In genomic region chr5:53314404-53315167, GRCm38 (mm10) we compare ENCODE assay signal across 20 mouse cellular contexts. TPM values are rescaled to one million over a fixed set of nuclear protein-coding genes. Genes with fewer than 3 reads are reported as not detected.
DNase-seq lines count a peak whose midpoint lies in the region; ATAC-seq lines count a peak whose summit lies in the region.
"Had no signal": no experiment of that assay in that cellular context is flagged by ENCODE, and none has a peak within 500 bp of the region (broad histone marks: within the 10 kb centered on the region; RNA-seq: fewer than 3 reads in every experiment).

No protein-coding gene starts in this region.

- 76% methylated on average over 13 of the region's 13 CpGs for WGBS in heart, embryonic 11.5 days (ENCODE audit: insufficient replicate concordance)
- WGBS in liver, embryonic 11.5 days = 81% methylated on average over 13 of the region's 13 CpGs

- no peak overlapping the region for H3K4me2 ChIP-seq in heart, embryonic 11.5 days
- no peak overlapping the region for H3K4me2 ChIP-seq in liver, embryonic 11.5 days
- H3K4me2 ChIP-seq: forebrain, embryonic 12.5 days; stomach, embryonic 15.5 days had no signal

- peak; percentile 49 for DNase-seq in heart, adult 8-10 months (ENCODE audit: low spot score)
- DNase-seq in gastrocnemius, adult 18-20 months (ENCODE audit: low spot score) = peak; percentile 67
- peak; percentile 28 to 74 for DNase-seq in monocyte, adult 2 months (ENCODE audit: low read depth in 1 of 2, low spot score in 2 of 2)
- DNase-seq in liver, embryonic 11.5 days (ENCODE audit: low spot score) = no peak
- no peak for DNase-seq in embryo, embryonic 10 days (ENCODE audit: low spot score)
- DNase-seq in right cerebral cortex, postnatal 36 days (ENCODE audit: low spot score in 2 of 2) = no peak
- DNase-seq: adrenal gland, postnatal 36 days; cerebellum, adult 2 months; kidney, adult 11 months; liver; thymus, adult 2 months had no signal

- H3K4me1 ChIP-seq in heart, embryonic 11.5 days (ENCODE audit: control insufficient read depth, insufficient read depth, low read length) = no peaks in the 10 kb centered on the region
- H3K4me1 ChIP-seq in liver, embryonic 11.5 days (replicated peaks; ENCODE audit: control insufficient read depth, insufficient read depth, low read length) = no peaks in the 10 kb centered on the region
- H3K4me1 ChIP-seq: forebrain, embryonic 12.5 days; stomach, embryonic 15.5 days had no signal

- H3K9me3 ChIP-seq in heart, embryonic 11.5 days (replicated peaks; ENCODE audit: control insufficient read depth, low read length) = no peaks in the 10 kb centered on the region
- H3K9me3 ChIP-seq in liver, embryonic 11.5 days (ENCODE audit: control insufficient read depth, low read length) = no peaks in the 10 kb centered on the region
- H3K9me3 ChIP-seq: forebrain, embryonic 12.5 days; stomach, embryonic 15.5 days had no signal

- H3K36me3 ChIP-seq in heart, embryonic 11.5 days (ENCODE audit: control insufficient read depth, insufficient read depth, low read length) = no peaks in the 10 kb centered on the region
- no peaks in the 10 kb centered on the region for H3K36me3 ChIP-seq in liver, embryonic 11.5 days (ENCODE audit: control insufficient read depth, insufficient read depth, low read length)
- H3K36me3 ChIP-seq: forebrain, embryonic 12.5 days; stomach, embryonic 15.5 days had no signal

- no peak overlapping the region for H3K9ac ChIP-seq in heart, embryonic 11.5 days (ENCODE audit: low read depth, low read length)
- no peak overlapping the region for H3K9ac ChIP-seq in liver, embryonic 11.5 days (ENCODE audit: low read depth, low read length)
- H3K9ac ChIP-seq: forebrain, embryonic 12.5 days; stomach, embryonic 15.5 days had no signal

- no peak for ATAC-seq in heart, embryonic 11.5 days (replicated peaks; ENCODE audit: insufficient number of reproducible peaks, low FRiP score, low TSS enrichment)
- peak; percentile 95 for ATAC-seq in granulocyte monocyte progenitor cell, adult 5-6 weeks (replicated peaks; ENCODE audit: poor library complexity, severe bottlenecking)
- ATAC-seq in liver, embryonic 11.5 days (replicated peaks; ENCODE audit: low FRiP score) = no peak
- ATAC-seq: activated CD4-positive, CD25-positive, alpha-beta regulatory T cell, adult 4 months; hindbrain, embryonic 16.5 days; Patski had no signal

- no peak overlapping the region for H3K4me3 ChIP-seq in heart, embryonic 11.5 days (ENCODE audit: low read depth, low read length)
- no peak overlapping the region for H3K4me3 ChIP-seq in liver, embryonic 11.5 days (ENCODE audit: low read depth, low read length)
- H3K4me3 ChIP-seq: forebrain, embryonic 12.5 days; layer of hippocampus, adult 2 months; stomach, embryonic 15.5 days had no signal

- no peaks in the 10 kb centered on the region for H3K27me3 ChIP-seq in heart, embryonic 11.5 days (ENCODE audit: control insufficient read depth, insufficient read depth, low read length)
- H3K27me3 ChIP-seq in liver, embryonic 11.5 days (replicated peaks; ENCODE audit: control insufficient read depth, insufficient read depth, low read length) = no peaks in the 10 kb centered on the region
- H3K27me3 ChIP-seq: forebrain, embryonic 12.5 days; Patski; stomach, embryonic 15.5 days had no signal

- H3K27ac ChIP-seq in heart, embryonic 11.5 days (ENCODE audit: low read depth, low read length) = no peak overlapping the region
- H3K27ac ChIP-seq in liver, embryonic 11.5 days (ENCODE audit: low read depth, low read length) = no peak overlapping the region
- H3K27ac ChIP-seq: forebrain, embryonic 12.5 days; kidney, postnatal 0 days; layer of hippocampus, adult 2 months; stomach, embryonic 15.5 days had no signal

RNA-seq across cellular contexts. Expression of gene Smim20, which starts 47.7 kb away (rescaled TPM):
- total RNA-seq in heart, adult 8-10 months (2022) = 100 to 1,000 TPM; 101 to 111 (median 105) TPM
- 146 and 150 TPM in 2 replicates for polyA plus RNA-seq in heart, embryonic 11.5 days (2014; fragmentation: Nextera tagmentation; extraction: Ambion mirVana)
- 10 to 100 TPM; 51.0 to 57.7 TPM for total RNA-seq in gastrocnemius, adult 18-20 months (2021)
- 51.4 and 54.4 TPM in 2 replicates for total RNA-seq in granulocyte monocyte progenitor cell, adult 5-6 weeks (2014; fragmentation: Nextera tagmentation)
- total RNA-seq in granulocyte monocyte progenitor cell, adult 5-6 weeks (2017) = 48.3 and 57.0 TPM in 2 replicates
- polyA plus RNA-seq in liver, embryonic 11.5 days (2014; fragmentation: Nextera tagmentation; extraction: Ambion mirVana) = 64.4 and 70.2 TPM in 2 replicates

Comparison
In these comparisons a context has a peak if more than half of its experiments do, and no peak if none do; other contexts are left out.
1. DNase-seq: peak in heart, adult 8-10 months (single experiment), gastrocnemius, adult 18-20 months (single experiment) and monocyte, adult 2 months (2 of 2); none in liver, embryonic 11.5 days (single experiment), embryo, embryonic 10 days (single experiment) and right cerebral cortex, postnatal 36 days (0 of 2).